Mouse (Mus musculus) layer of hippocampus, adult 8-10 months (tissue): Measurements from ENCODE around the gene Hcfc1. TPM values are rescaled to one million over a fixed set of nuclear protein-coding genes. Genes with fewer than 3 reads are reported as not detected.
A peak's percentile ranks its signal among the peaks of the same experiment; 100 is the strongest.

Experiments
- DNase-seq, 2 experiments: peaks; one replicate each; pipeline ENCODE4 v3.0.0; 2022; ENCODE audit warnings: low spot score in 2 of 2
- total RNA-seq, 4 experiments: library from RNA; stranded (reverse); gene quantifications; 2 replicates each; pipeline ENCODE4 v1.2.4; 2022

Hcfc1 gene
- total RNA-seq, 4 experiments from 2014 or later = 72.7 to 77.3 (median 73.3) TPM

DNA sequence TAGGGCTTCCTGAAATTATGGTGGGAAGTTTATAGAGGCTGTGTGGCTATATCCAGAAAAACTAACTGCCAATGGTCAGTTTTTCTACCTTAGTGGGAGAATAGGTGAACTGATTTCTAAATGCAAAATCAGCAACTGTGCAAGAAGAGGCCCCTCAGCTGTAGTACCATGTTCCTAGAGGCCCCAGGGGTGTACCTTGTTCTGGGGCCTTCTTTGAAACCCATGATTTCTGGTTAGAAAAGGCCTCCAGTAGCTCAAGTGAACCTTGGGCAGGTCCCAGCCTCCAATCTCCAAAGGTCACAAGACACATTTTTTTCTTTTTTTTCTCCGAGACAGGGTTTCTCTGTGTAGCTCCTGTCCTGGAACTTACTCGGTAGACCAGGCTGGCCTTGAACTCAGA, 23.9 kb downstream of the Hcfc1 start:
- DNase-seq = no peak

DNA sequence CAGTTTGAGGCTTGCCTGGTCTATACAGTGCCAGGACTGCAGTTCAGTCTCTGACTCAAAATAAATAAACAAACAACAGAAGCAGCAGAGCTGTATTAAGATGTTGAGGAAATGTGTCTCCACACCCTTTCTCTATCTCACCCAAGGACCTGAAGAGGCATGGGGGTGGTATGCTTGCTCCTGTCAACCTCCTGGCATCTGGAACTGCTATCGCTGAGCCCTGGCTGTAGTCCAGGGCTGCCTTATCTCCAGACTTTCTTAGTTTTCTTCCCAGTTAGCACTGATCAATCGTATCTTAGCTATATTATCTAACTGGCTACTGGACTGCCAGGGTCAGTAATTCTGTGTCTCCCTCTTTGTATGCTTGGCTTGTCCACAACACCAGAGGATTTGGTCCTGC, 24.3 kb downstream of the Hcfc1 start:
- DNase-seq = no peak

DNA sequence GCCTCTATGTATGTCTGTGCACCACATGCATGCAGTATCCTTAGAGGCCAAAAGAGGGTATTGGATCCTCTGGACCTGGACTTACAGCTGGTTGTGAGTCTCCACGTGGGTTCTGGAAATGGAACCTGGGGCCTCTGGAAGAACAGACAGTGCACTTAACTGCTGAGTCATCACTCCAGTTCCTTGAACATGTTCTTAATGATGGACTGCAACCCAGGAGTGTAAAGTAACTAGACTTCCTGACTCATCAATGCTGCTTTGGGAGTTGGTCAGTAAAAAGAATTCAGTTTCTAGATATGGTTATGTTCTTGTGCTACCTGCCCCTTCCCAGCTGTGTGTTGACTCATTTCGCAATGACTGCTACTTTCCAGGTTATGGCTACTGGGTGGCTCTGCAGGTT, 34.3 kb downstream of the Hcfc1 start:
- DNase-seq = no peak

DNA sequence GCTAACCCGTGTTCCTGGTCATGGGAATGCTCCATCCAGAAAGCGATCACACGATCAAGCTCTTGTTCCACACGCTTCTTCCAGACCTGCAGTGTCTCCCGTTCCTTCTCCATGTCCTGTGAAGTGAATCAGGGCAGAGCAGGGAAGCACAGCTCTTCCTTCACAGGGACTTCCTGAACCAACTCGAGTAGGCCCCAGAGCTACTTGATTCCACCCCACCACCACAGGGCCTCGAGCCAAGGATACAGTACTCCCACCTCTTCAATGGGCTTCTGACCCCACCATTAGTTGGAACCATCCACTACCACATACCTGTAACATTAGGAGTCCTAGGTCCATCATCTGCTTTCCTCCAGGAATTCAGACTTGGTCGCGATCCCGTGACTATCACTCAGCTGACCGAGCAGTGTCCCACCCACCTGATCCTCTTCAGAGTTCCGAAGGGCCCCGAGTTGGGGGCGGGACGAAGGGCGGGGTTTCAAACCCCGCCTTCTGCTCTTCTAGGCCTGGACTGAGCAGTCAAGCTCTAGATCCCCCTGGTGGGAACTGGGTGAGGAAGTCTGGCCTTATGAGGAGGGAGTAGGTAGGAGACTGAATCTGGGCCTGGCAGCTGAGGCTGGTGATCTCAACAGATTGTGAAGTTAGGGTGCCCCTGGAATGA, 35.6 kb downstream of the Hcfc1 start, which contains the start of gene Renbp:
Gene Renbp, minus strand, starts transcription at position 449 of the 661 bp plus-strand sequence.
- DNase-seq = no peak

DNA sequence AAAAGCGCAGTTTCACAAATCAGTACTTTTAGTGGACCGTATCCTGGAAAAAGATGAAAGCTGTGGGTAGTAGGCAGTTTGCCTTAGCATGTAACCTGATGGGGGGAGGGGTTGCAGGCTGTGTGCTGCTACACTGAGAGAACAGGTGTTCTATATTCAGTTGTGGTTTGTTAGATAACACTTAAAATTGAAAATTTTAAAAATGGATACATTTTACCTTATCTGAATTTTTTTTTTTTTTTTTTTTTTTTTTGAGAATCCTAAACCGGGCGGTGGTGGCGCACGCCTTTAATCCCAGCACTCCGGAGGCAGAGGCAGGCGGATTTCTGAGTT, 43.6 kb downstream of the Hcfc1 start:
- DNase-seq = no peak

DNA sequence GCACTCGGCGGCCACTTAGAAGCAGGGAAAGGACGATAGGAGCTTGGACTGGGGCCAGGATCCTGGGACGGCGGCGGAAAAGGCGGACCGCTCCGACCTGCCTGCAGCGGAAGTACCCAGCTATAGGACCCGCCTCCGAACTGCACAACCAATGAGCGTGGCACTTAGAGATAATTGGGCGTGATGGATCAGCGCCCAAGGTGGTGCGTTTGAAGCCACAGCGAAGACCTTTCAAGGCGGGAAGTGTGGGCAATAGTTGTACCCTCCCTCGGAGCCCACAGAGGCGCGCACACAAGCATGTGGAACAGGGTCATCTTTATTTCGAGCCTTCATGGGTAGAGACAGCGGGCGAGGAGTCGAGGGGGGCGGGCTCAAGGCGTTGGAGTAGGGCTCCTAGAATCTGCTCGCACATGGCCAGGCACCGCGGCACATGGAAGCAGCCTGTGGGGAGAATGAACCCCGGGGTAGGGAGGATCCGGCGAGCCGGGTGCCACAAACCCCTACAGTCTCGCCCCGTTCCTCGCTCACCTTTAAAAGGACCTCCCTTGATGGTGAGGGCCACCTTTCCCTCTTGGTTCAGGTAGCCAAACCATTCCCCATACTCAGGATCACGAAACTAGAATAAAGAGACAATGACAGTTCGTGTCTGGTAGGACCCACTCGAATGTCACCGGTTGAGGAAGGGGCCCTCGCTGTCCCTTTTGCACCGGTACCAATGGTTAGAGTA, 44.2 kb downstream of the Hcfc1 start, which contains the start of the genes Arhgap4 and Naa10:
Gene Arhgap4, minus strand, starts transcription at position 48 of the 727 bp plus-strand sequence.
Gene Naa10, minus strand, starts transcription at position 122 of the 727 bp plus-strand sequence.
- DNase-seq = peak; percentile 82 to 85

DNA sequence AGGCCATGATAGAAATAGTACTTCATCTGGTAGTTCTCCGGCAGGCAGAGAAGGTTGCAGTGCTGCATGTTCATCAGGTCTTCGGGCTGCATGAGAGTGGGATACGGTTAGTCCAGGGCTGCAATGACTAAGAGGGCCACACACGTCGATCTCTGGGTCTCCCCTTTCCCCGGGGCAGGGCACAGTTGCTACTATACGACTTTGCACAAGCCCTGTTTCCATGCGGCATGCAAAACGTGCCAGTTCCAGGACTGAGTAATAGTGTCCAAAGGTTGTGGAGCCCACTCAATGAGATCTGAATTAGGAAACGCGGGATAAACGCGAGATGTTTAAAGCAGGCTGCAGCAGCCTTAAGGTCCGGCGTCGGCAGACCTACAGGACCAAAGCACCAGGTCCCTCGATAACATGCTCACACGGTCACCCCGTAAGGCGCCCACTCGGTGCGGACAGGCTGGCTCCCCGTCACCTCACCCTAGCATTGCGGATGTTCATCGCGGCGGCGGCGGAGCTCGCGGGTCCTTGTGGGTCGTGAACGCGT, 44.8 kb downstream of the Hcfc1 start:
- no peak for DNase-seq

DNA sequence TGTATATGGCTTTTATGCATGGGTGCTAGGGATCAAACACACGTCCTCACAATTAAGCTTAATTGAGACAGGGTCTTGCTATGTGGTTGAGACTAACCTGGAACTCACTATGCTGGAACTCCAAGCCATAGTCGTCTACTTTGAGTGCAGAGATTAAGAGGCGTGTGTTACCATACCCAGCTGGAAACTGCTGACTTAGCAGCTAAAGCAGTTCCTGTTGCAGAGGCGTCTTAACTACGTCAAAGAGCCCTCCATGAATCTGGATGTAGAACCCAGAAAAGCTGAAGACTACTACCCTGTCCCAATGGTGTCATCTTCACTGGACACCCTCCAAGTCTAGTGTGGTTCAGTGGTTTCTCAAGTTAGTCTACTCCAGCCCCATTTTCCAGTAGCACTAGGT, 47.5 kb downstream of the Hcfc1 start:
- no peak for DNase-seq

DNA sequence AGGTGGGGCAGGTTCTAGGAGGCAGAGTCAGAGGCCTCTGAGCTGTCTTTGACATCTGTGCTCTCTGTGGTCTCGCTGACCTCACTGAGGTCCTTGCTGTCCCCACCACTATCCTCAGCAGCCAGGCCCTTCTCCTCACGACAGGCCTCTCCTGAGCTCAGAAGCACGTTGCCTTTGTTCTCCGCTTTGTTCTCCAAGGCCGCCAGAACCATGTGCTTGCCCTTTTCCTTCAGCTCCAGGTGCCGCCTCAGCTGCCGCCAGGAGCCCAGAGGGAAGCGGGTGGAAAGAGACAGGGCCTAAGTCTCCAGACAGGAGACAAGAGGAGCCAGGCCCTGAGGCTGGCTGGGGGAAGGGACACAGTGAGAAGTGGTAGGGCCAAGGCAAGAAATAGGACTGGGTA, 49.2 kb downstream of the Hcfc1 start:
- DNase-seq = no peak

DNA sequence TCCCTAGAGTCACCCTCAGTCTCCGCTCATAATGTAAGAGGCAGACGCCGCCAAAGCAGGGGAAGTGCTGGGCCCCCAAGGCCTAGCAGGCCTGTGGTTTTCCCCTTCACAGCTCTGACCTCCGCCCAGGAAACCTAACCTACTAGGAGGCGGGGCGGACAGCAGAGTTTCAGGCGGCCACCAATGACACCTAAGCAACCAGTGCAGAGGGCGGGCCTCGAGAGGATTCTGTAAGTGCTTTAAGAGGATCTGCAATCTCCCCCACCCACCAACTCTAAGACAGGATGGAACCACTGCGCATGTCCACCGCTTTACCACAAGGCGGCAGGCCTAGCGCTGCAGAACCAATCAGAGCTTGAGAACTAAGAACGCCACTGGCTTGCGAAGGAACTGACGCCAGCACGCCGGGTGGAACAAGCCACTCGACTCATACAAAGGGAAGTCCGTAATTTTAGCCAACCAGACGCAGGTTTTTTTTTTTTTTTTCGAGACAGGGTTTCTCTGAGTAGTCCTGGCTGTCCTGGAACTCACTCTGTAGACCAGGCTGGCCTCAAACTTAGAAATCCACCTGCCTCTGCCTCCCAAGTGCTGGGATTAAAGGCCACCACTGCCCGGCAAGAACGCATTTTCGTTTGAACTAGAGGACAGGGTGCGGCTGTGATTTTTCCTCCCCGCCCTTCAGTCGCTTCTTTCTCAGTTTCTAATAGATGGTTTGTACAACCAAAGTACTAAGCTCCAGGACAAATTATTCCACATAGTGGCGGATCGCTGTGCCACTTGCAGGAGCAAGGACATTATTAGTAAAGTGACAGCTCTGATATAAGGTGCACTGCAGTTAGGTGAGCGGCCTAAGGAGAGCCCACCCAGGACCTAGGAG, 51.1 kb downstream of the Hcfc1 start:
- DNase-seq = peak; percentile 86 to 88

DNA sequence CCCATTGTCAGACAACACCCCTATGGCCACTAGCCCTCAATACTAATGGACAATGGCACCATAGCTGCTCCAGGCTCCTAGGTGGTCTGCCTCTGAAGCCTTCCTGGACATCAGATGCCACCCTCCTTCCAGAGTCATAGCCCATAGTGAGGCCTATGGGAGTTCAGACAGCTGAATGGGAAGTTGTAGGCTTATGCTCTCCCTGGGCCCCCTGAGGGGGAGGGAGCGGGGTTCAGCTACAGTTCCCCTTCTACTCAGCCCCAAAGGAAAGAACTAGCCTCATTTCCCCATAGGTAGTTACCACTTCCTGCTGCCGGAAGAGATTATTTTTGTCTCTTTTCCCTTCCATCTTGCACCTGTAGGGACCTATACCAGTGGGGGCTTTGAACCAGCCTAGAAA, 54.6 kb downstream of the Hcfc1 start:
- DNase-seq = no peak

DNA sequence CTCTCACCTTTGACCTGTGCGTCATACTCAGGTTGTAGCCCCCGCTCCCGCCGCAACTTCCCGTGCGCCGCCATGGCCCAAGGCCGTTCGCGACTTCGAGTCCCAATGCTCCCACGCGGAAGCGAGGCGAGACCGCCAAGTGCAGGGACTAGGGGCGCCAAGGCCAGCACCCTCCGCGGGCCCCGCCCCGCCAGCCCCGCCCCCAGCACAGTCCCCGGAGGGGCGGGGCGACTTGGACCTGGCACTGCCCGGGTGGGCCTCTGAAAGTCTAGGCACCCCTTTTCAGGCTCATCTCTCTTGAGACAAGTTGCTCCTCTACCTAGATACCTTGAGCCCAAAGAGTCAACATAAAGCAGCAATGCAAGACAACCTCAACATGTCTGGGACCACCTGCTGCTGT, 55.0 kb downstream of the Hcfc1 start:
- no peak for DNase-seq

DNA sequence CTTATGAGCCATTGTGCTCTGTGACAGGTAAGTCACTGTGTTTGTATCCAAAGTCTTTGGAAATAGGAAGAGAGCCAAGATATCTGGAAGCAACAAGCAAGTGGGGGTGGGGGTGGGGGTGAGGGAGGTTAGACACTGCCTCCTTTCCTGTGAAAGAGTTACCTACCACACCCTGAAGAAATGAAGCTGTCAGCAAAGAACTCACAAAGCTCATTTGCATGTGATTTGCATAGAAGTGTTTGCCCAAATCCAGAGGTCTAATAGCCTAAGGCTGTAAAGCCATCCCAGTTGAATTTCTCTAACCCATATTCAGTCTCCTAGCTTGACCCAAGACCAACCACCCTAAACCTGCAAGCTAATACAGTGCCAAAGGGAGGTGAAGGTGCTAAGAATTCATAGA, 55.7 kb downstream of the Hcfc1 start:
- no peak for DNase-seq

DNA sequence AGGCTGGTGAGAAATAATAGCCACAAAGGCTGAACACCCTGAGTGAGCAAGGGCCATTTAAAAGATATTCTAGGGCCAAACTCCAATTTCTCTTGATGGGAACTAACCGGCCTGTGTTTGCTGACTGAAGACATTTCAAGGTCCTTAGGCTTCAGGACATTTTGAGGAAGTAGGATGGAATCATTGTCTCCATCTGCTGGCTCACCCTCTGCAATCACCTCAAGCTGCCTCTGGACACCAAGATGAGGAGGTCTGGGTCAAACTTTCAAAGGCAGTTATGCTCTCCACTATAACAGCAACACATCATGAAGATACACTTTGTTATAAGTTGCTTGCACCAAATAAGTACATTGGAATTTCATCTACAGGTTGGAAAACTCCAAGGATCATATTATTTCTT, 56.1 kb downstream of the Hcfc1 start:
- DNase-seq = no peak

DNA sequence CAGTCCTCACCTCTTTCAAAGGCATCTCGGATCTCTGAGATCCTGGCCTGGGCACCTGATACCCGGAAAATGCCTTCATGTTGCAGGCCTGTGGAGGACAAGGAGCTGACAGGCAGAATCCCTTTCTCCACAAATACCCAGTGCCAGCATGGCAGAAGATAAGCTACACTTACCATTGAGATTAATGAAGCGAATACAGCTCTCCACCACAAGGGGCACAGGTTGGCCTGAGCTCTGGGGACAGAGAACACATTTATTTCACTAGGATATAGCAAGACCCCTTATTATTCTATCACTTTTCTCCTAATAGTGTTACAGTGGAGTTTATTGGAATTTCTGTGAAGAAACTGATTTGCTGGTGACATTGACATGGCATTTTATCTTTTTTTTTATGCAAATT, 68.2 kb downstream of the Hcfc1 start:
- DNase-seq = no peak

DNA sequence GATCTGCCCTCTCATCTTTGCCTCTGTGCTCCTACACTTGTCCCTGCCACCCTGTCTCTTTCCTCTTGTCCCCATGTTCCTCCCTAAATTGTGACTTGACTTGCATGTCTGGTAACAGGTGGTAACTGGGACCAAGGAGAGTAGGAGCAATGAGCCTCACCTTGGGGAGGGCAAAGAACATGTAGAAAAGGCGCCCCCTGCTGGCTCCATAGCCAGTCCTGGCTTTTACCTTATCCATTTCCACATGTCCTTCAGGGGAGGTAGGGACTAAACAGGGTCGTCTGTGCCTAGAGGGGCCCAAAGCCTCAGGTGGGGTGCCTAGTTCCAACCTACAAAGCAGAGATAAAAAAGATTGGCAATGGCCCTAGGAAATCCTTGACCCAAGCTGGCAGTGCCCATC, 70.4 kb downstream of the Hcfc1 start, which contains the start of gene L1cam:
Gene L1cam, minus strand, starts transcription at position 387 of the 400 bp plus-strand sequence.
- DNase-seq = peak in 1 of 2 experiments; percentile 46

DNA sequence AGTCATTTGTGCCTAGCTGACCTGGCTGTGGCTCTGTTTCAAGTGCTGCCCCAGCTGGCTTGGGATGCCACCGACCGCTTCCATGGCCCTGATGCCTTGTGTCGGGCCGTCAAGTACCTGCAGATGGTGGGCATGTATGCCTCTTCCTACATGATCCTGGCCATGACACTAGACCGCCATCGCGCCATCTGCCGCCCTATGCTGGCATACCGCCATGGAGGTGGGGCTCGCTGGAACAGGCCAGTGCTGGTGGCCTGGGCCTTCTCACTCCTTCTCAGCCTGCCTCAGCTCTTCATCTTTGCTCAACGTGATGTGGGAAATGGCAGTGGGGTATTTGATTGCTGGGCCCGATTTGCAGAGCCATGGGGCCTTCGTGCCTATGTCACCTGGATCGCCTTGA, 73.3 kb downstream of the Hcfc1 start:
- DNase-seq = no peak
